Mouse (Mus musculus): Measurements from ENCODE around the gene Cyb5b.

Gene Cyb5b

GRCm38 (mm10) chr8:107148802-107149201 lies 1.6 kb upstream of the Cyb5b start:
- TF ChIP-seq GATA4 (IDR thresholded peaks at IDR 0.05; ENCODE audit: insufficient replicate concordance, low read length), result no peak

DNA sequence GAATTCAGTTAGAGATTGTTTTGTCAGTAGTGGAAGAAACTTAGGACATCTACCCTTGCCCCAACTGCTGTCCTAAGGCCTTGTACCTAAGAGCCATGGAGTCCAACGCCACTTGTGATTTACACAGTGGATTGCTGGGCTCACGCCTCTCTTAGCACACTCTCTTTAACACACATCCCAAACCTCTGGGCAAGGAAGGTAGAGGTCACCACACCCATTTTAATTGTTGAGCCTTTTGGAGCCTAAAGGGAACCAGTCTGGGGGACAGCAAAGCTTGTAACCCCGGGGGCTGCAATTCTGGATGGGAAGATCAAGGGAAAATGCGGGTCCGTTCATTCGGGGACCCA lies 410 bp upstream of the Cyb5b start:
- TF ChIP-seq GATA4 (IDR thresholded peaks at IDR 0.05; ENCODE audit: insufficient replicate concordance, low read length), result no peak

GRCm38 (mm10) chr8:107151212-107151920 lies 926 bp downstream of the Cyb5b start:
- TF ChIP-seq GATA4 (IDR thresholded peaks at IDR 0.05; ENCODE audit: insufficient replicate concordance, low read length), result no peak

DNA sequence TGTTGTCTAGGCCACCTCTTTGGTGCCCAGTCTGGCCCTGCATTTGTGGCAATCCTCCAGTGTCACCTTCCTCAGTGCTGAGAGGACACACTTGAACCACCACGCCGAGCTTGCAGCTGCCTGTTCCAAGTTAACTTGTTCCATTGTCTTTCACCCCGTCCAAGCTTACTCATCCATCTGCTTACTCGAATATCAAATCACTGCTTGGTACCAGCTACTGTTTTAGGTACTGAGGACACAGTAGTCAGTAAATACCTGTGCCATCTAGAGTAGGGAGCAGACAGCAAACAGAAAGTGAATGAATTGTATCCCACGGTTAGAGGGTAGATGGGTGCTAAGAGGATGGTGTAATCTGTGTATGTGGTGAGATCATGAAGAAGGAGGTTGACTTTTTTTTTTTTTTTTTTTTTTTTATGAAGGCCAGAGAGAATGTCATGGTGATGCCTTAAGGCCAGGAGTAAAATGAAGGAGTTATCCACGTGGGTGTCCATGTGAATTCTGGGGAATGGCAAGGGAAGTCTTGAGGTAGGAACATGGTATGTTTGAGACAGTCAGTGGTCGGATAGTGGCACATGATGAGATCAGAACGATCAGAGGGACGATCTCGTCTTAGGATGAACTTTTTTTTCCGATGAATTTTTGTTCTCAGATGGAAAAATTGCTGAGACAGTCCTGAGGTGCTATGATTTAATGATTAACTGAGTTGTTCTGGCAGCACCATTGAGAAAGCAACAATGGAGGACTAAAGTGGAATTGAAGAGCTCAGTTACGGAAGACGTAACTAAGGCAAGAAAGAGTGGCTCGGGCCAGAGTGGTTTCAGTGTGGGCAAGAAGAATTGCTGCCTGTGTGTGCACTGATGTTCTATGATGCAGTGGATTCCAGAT lies 3.1 kb downstream of the Cyb5b start:
- no peak for TF ChIP-seq GATA4 (IDR thresholded peaks at IDR 0.05; ENCODE audit: insufficient replicate concordance, low read length)

GRCm38 (mm10) chr8:107156816-107157215 lies 6.4 kb downstream of the Cyb5b start:
- TF ChIP-seq GATA4 (IDR thresholded peaks at IDR 0.05; ENCODE audit: insufficient replicate concordance, low read length), result no peak

GRCm38 (mm10) chr8:107157836-107158235 lies 7.4 kb downstream of the Cyb5b start:
- peak; percentile 97 for TF ChIP-seq GATA4 (IDR thresholded peaks at IDR 0.05; ENCODE audit: insufficient replicate concordance, low read length)

GRCm38 (mm10) chr8:107158890-107159289 lies 8.4 kb downstream of the Cyb5b start:
- no peak for TF ChIP-seq GATA4 (IDR thresholded peaks at IDR 0.05; ENCODE audit: insufficient replicate concordance, low read length)

DNA sequence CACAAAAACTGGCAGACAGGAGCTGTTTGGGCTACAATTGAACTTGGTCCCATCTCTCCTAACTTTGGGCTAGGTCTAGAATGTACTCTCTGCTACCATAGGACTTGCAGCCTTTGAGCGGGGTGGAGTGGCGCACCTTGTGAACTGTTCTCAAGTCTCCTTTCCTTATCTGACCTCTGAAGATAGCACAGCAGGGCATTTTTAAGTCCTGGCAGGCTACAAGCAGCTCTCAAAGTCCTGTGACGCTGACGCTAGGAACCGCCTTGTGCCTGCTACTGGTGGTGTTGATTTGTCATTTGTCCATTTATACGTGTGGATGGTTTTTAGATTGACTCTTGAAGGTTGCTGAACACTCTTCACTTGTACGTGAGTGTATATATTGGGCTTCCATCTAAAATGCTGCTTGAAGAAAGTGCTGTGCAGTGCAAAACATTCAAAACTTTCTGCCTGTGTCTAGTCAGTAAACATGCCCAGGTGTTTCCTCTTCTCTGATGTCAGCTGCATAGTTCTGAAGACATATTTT lies 13.9 kb downstream of the Cyb5b start:
- no peak for TF ChIP-seq GATA4 (IDR thresholded peaks at IDR 0.05; ENCODE audit: insufficient replicate concordance, low read length)

DNA sequence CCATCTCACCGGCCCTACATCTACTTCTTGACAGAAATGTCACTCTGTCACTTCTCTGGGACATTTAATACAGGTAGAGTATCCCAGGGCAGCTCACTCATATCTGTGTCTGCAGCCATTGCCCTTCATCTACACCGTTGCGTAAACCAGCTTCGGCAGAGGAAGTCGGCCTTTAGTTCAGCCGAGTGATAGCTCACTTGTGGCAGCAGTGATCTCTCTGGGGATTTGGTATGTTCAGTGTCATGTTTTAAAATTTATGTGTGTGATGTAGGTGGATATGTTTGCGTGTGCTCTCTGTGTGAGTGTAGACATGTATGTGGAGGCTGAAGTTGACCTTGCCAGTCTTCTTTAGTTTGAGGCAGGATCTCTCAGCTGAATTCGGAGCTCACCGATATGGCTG lies 15.3 kb downstream of the Cyb5b start:
- no peak for TF ChIP-seq GATA4 (IDR thresholded peaks at IDR 0.05; ENCODE audit: insufficient replicate concordance, low read length)

GRCm38 (mm10) chr8:107167848-107168247 lies 17.4 kb downstream of the Cyb5b start:
- no peak for TF ChIP-seq GATA4 (IDR thresholded peaks at IDR 0.05; ENCODE audit: insufficient replicate concordance, low read length)

DNA sequence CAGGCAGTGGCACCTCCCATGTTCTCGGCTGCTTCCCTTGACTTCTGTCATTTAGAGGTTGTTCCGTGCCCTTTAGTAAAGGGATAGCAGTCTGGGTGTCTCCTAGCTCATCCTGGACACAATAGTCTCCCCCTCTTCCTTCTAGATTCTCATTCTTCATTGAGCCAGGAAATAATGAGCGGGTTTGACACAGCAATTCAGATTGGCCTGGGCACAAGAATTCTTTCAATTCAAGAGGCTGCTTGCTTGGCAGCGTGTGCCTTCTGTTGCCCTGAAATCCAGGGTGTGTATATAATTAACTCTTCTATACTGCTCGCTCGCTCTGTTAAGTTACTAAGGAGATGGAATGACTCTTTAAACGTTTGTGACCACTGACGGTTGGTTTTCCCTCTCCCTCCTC lies 21.7 kb downstream of the Cyb5b start:
- no peak for TF ChIP-seq GATA4 (IDR thresholded peaks at IDR 0.05; ENCODE audit: insufficient replicate concordance, low read length)

- no peak for TF ChIP-seq GATA4 (IDR thresholded peaks at IDR 0.05; ENCODE audit: insufficient replicate concordance, low read length)
These were observed 22.7 kb downstream of the Cyb5b start for GRCm38 (mm10) chr8:107172969-107173645.

DNA sequence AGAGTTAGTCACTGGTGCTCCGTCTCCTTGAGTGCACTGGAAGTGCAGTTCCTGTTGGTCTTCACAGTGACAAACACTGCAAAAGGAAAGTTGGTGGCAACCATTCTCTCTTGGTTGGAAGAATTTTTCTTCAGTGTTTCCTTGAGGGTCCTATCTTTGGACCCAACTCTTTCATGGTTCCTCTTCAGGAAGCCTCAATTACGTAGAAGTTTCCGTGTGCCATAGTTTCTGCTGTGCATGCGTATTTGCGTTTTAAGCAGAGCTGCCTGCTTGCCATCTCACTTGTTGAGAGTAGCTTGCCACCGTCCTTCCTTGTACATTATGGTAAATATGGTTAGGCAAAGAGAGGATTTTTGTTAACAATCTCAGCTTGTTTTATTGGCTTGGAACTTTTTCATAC lies 30.7 kb downstream of the Cyb5b start:
- TF ChIP-seq GATA4 (IDR thresholded peaks at IDR 0.05; ENCODE audit: insufficient replicate concordance, low read length), result no peak

DNA sequence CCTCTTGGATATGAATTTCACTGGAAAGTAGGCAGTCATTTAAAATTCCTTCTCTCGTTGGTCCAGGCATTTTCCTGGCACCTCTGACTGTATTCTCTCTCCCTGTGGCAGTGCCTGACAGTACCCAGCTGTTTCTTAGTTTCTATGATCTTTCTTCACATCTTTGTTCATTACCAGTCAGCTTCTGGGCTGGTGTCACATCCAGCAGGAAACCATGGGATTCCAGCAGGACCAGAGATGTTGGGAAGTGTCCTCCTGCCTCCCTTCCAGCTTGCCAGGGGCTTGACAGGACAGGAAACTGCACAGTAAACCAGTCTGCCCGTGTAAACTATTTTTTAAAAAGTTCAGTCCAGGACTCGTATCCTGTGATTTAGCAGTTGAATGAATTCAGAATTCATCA lies 34.6 kb downstream of the Cyb5b start:
- no peak for TF ChIP-seq GATA4 (IDR thresholded peaks at IDR 0.05; ENCODE audit: insufficient replicate concordance, low read length)

GRCm38 (mm10) chr8:107186659-107187390 lies 36.4 kb downstream of the Cyb5b start:
- no peak for TF ChIP-seq GATA4 (IDR thresholded peaks at IDR 0.05; ENCODE audit: insufficient replicate concordance, low read length)
